Mouse (Mus musculus) CD4-positive, CD25-positive, alpha-beta regulatory T cell, adult 2 months (primary cell): ENCODE data around the gene Prickle1.
A peak's percentile ranks its signal among the peaks of the same experiment; 100 is the strongest.

ENCODE experiments used
- DNase-seq: peaks from one replicate; pipeline ENCODE4 v3.0.0-alpha.2; 2012; ENCODE audit warnings: low read depth, low spot score

Gene Prickle1

DNA sequence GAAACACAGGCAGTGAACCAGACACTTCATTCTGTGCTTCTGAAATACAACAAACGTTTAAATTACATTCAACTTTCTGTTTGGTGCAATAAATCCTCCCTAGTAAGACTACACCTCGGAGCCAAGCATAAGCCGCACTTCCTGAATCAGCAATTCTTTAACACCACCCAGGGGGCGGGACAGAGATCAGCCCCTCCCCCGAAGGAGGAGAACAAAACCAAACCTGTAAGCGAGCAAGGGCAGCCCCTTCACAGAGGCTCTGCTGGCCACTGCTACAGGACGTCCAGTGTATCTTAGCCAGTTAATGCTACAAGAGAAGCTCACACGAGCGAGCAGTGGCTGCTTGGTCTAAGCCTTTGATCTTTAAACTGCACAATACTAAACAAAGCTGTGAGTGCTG is 43.5 kb downstream of the Prickle1 start:
- peak; percentile 80 for DNase-seq

GRCm38 (mm10) chr15:93548297-93548696 is 47.4 kb downstream of the Prickle1 start:
- DNase-seq, result no peak

GRCm38 (mm10) chr15:93539415-93539814 is 56.3 kb downstream of the Prickle1 start:
- DNase-seq, result no peak

GRCm38 (mm10) chr15:93538551-93539205 is 57.0 kb downstream of the Prickle1 start:
- no peak for DNase-seq

DNA sequence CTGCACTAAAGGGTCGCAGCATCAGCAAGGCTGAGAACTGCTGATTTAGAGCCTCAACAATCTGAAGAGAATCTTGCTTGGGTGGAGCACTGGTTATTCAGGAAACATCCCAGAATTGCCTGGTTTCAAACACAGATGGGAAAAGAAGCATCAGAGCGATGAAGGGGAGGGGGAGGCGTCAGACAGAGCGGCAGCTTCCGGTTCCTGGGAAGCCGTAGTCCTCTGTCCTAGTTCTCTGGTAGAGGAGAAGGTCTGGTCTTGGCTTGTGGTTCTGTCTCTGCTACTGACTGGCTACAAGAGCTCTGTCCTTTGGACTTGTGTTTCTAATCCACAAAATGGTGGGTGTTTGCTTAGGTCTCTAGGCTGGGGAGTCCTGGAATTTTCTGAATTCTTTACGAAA is 57.9 kb downstream of the Prickle1 start:
- no peak for DNase-seq

GRCm38 (mm10) chr15:93536191-93536590 is 59.5 kb downstream of the Prickle1 start:
- DNase-seq, result no peak

DNA sequence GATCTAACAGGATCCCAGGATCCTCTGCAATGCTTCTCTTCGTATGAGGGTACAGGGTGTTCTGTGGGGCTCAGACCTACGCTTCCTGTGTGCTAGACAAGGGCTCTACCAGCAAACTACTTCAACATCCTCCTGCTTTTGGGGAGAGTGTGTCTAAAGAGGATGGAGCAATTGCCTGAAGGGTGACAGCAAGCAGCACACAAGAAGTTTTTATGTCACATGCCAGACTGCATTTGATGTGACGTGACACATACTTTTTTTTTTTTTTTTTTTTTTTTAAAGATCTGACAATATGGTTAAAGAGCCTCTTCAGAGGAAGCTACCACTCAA is 65.0 kb downstream of the Prickle1 start:
- DNase-seq, result peak; percentile 28

DNA sequence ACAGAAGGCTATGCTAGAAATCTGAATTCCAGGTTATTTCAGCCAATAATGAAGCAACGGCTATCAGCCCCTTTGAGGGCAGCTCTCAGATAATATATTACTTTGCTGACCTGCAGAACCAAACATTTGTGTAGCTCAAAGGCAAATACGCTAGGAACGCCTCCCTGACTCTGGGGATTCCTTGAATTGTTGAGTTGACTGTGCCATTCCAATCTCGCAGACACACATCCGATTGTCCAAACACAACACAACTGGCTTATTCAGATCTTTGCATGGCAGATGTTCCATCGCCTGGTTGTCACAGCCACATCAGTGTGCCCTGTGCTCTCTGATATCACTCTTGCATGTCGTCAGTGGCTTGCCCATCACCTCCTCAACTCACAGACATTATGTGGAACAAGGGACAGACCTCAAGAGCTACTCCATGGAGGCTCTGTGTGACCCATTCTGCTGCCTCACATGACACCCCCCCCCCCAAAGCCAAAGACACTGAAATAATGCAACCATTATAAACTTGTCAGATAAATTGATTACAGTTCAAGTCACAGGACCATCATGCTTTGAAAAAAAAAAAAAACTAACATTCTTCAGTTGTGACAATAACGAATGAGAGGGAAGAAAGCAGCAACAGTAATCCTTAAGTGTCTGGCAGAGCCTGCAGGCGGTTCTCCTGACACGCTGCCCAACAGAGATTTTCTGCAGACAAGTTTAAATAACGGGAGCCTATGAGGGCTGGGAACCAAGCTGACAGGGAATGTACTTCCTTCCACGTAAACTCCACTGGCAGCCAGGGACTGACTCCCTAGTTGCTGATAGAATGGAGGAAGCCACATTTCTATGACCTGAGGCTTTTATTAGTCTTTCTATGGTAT is 65.6 kb downstream of the Prickle1 start:
- DNase-seq, result no peak

- no peak for DNase-seq
These were observed 70.3 kb downstream of the Prickle1 start for GRCm38 (mm10) chr15:93525305-93525917.

DNA sequence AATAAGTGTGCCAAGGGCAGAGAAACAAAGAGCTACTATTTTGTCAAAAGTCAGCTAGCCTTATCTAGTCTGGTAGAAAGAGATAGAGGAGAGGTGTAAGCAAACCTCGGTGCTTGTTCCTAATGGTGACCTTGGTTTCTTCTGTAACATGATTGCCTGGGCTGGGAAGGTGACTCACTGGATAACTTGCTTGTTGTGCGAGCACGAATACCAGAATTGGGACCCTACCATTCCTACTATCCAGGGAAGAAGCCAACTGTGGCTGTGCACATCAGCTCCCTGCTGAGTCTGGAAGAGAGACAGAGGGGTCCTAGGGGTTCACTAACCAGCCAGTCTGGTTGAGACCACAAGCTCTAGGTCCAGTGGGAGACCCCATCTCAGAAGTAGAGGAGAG is 73.9 kb downstream of the Prickle1 start:
- no peak for DNase-seq

DNA sequence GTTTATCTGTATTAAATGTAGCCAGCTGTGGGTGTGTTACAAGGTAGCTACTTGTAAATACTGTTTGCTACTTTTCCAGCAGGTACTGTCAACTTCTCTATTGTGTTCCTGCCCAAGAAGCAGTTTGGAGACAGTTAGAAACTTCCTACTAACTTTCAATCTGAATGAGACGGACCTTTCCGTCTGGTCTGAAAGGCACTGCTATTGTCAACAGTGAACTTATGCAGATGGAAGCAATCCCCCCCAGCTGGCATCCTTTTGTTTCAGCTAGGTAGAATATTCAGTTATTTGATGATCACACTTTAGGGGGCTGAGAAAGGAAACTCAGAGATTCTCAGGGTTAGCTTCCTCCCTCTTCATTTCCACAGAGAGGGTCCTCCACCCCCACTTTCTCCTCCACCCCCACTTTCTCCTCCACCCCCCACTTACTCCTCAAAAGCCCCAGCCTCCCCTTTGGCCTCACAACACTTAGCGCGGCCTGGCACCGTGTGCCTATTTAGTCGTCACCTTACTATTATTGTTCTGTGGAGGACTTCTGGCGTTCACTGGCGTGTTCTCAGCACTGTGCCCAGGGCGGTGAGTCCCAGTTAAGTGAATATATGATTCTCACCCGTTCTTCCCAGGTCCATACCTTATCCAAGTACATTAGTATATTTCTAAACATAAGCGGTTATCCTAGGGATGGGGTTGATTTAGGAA is 74.5 kb downstream of the Prickle1 start:
- DNase-seq, result no peak

DNA sequence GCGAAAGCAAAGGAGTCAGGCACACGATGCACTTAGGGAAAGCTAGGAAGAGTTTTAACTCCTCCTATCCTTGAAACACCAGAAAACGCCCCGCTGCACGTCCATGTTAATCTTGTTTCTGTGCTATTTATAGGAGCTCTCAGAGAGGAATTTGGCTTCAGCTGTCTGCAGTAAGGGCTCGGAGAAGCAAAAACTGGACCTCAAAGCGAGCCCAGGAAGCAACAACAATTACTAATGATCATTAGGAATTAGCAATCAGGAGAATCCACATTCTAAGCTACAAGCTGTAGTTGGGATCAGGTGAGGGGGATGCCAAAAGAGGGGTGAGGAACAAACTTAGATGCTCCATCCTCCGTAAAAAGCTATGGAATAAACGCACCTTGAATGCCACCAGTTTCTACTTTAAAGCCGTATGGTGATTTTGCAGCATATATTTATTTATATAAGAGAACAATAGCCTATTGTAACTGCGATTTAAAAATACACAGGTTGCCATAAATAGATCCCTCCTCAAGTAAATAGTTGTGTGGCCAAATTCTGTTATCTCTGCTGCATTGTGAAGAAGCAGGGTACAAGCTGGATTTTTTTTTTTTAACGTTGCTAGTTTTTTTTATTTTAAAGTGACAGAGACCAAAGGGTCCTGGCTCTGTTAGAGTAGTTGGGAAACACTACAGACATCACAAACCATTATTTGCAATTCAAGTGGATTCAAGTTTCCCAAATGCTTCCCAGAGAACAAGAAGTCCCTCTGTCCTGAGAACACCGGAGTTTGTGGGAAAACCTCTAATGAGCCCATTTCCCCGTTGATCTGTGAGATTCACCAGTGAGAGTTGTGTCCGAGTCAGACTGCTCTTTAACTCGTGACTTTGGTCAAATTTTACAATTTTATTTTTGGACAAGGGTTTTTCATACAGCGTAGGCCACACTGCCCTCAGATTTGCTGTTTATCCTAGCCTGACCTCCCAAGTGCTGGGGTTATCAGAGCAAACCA is 75.6 kb downstream of the Prickle1 start:
- DNase-seq, result no peak

DNA sequence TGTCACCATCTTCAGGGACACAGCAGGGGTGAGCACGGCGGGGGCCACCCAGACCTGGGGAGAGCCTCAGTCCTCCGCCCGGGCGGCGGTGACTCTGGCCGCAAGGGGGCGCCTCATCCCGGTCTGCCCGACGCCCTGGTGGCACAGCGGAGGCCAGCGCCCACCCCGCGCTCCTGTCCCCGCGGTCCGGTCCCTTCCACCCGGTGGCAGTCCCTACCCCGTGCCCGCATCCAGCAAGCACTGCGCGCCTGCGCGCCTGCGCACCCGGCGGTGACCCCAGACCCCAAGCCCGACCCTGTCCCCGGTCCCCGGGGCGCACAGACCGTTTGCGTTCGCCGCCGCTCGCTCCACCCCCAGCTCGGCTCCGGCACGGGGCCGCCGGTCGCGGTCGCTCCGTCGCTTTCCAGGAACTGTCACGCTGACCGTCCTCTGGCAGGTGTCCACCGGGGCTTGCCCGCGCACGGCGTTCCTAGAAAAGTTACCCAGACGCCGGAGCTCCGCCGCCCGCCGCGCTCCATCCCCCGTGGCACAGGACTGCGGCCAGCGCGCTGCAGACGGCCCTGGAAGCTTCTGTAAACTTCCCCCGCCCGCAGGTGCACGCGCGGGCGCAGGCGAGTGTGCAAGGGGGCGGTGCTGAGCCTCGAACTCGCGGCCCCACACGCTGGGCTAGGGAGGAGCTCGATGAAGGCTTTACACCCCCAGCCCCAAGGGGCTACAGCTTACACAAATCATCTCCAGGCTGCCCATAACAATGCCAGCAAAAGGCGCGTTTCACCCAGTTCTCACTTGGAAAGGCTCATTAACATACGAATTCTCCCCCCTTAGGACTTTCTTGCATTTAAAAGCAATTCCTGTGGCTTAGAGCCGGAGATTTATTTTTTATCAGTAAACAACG is 76.5 kb downstream of the Prickle1 start:
- peak; percentile 87 for DNase-seq

DNA sequence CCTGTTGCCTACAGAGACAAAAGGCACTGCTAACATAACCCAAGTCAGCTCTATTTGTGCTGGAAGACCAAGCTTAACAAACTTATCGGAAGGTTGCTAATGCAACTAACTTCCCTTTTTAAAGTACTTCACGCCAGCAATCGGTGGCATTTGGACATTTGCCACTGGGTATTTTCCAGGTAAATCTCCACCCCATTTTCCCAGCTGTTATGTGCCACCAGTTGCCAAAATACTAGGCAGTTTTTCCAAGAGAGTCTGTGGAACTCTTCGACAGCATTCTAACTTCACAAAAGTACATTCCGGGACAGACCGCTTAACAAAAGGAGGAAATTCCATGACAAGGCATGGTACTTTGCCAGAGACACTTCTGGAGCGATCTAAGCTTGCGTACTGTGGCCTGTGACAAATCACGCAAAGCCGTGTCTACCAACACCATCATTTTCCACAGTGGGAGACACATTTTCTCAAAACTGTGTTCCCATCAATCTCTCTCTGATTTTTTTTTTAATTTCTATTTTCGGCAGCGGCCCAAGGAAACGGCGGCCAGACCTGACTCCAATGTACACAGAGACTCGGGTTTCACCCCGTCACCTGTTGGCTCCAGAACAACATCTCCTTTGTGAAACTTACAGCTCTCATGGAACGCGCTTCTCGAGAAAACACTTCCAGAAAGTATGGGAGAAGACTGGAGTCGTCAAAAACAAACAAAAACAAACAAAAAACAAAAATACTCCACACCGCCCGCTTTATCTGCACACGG is 77.4 kb downstream of the Prickle1 start:
- DNase-seq, result no peak

GRCm38 (mm10) chr15:93517022-93517565 is 78.6 kb downstream of the Prickle1 start:
- DNase-seq, result no peak

DNA sequence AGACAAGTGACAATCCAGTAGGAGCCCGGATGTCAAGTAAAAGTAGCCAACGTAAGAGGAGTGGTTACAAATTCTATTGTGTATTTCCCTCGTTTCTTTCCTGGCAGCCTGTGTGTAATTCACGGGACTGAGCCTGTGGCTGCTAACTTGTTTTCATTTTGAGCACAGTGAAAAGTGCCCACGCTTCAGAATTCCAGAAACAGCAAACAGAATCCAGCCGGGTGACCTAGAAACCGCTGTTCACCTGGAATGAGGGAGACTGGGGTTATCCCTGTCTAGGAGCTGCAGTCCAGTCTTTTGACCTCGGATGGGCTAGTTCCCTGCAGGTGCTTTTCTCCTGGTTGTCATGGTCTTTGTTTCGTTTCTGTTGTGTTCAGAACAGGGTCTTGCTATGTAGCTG is 80.4 kb downstream of the Prickle1 start:
- DNase-seq, result no peak

- DNase-seq, result peak; percentile 60
These were observed 81.8 kb downstream of the Prickle1 start for GRCm38 (mm10) chr15:93513939-93514341.

GRCm38 (mm10) chr15:93512437-93512836 is 83.3 kb downstream of the Prickle1 start:
- DNase-seq, result no peak
